Mouse (Mus musculus) erythroblast, embryonic 14.5 days (primary cell): ENCODE measurements around the gene Bbs4.

Experiments used
- GATA1 ChIP-seq: IDR thresholded peaks from 2 replicates; pipeline ENCODE4 v1.6.1; 2012; ENCODE audit warnings: low read length, inconsistent platforms, mixed read lengths
- TAL1 ChIP-seq: IDR thresholded peaks from 3 replicates; pipeline ENCODE4 v1.6.1; 2012; ENCODE audit warnings: low read length, inconsistent platforms, mixed read lengths

DNA sequence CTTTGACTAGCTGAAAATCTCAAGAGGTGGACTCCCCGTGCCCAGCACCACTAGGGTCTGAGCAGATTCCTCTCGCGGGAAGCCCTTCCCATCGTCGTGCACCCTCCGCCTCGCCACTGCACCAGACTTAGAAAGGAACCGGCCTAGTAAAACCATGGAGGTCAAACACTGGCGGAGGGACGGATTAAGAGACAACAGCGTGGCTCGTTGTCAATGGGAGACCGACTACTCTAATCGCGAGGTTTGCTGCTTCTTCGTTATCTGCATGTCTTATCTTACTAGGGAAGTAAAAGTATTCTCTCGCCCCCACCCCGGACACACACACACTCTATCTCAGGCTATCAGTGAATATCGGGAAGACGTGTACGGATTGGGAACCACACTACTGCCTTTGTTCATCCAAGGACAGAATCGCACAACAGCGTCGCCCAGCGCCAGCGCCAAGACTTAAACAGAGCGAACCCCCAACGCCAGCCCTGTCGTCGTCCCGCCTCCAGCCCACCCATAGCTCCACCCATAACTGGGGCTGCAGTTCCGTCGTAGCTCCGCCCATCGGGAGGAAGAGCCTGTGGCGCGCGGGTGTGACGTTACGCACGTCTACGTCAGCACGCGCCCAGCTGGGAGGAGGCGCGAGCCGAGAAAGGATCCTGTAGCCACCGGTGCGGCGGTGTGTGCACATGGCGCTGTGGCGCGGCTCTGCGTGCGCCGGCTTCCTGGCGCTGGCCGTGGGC is 62.2 kb downstream of the Bbs4 start, which contains the start of gene Adpgk:
- TF ChIP-seq TAL1 = no peak
- peak; percentile 66 for TF ChIP-seq GATA1
